Mouse (Mus musculus): Measurements from ENCODE around the gene Ccl20. TPM values are rescaled to one million over a fixed set of nuclear protein-coding genes. Genes with fewer than 3 reads are reported as not detected.
A peak's percentile ranks its signal among the peaks of the same experiment; 100 is the strongest.

Ccl20 gene
- polyA plus RNA-seq, 1 experiment from 2014 or later, result not detected

DNA sequence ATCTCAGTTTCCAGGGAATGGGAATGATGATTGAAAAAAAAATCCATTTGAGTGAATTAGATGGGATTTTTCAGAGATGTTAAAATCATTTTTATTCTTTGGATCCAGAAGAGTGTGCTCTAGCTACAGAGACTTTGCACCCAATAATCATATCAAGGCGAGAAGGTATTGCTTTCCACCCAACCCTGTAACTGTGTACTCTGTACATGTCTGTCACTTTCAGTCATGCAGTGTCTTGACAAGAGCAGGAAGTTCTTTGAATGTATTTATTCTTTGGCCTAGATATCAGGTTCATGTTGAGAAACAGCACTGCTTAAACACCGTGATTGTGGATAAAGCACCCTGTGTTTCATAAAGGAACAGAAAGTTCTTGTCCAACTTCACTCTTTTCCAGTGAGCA, 30.0 kb downstream of the Ccl20 start:
- Histone ChIP-seq H3K4me1 (replicated peaks) (no peaks in the 10 kb centered on the region), H3K27me3 (no peaks in the 10 kb centered on the region), H3K27ac (replicated peaks) (no peak overlapping the region), H3K9ac (no peak overlapping the region), H3K9me3 (no peaks in the 10 kb centered on the region), H3K4me3 (no peak overlapping the region), H3K36me3 (no peaks in the 10 kb centered on the region), H3K4me2 (no peak overlapping the region)
- WGBS, result 92% methylated on average over 2 of the region's 2 CpGs
- no peak for ATAC-seq (ENCODE audit: low read depth)

DNA sequence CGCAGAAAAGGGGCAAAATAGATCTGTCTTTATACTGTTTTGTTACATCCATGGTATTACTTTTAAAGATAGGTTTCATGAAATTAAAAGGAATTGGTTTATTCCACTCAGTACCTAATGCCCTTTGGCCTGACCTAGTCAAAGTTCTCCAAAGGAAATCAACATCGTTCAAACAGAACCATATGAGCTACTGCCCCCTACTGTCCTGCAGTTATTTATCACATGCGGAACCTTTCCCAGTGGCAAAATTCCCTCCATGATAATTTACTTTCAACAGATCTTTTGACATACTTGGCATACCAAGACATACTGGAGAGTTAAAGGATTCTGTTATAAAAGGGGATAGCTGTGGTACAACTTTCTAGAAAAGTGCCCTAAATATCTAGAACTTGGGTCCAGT, 33.7 kb downstream of the Ccl20 start:
- Histone ChIP-seq H3K27me3 (no peaks in the 10 kb centered on the region), H3K9me3 (no peaks in the 10 kb centered on the region), H3K4me2 (no peak overlapping the region), H3K27ac (replicated peaks) (no peak overlapping the region), H3K4me1 (replicated peaks) (no peaks in the 10 kb centered on the region), H3K36me3 (no peaks in the 10 kb centered on the region), H3K9ac (no peak overlapping the region), H3K4me3 (no peak overlapping the region)
- WGBS, result 75% methylated on average over 3 of the region's 3 CpGs
- no peak for ATAC-seq (ENCODE audit: low read depth)

GRCm38 (mm10) chr1:83152961-83153360, 36.4 kb downstream of the Ccl20 start:
- Histone ChIP-seq H3K27me3 (no peaks in the 10 kb centered on the region), H3K27ac (replicated peaks) (no peak overlapping the region), H3K4me2 (no peak overlapping the region), H3K4me3 (no peak overlapping the region), H3K9ac (no peak overlapping the region), H3K36me3 (no peaks in the 10 kb centered on the region), H3K9me3 (no peaks in the 10 kb centered on the region), H3K4me1 (replicated peaks) (no peaks in the 10 kb centered on the region)
- 92% methylated on average over 3 of the region's 3 CpGs for WGBS
- no peak for ATAC-seq (ENCODE audit: low read depth)

- Histone ChIP-seq H3K27me3 (no peaks in the 10 kb centered on the region), H3K4me1 (replicated peaks) (0 out of 2 replicates have a peak, but pooled peaks cover 8% of the 10 kb centered on the region), H3K9ac (no peak overlapping the region), H3K4me2 (no peak overlapping the region), H3K9me3 (no peaks in the 10 kb centered on the region), H3K27ac (replicated peaks) (no peak overlapping the region), H3K4me3 (no peak overlapping the region), H3K36me3 (no peaks in the 10 kb centered on the region)
- 65% methylated on average over 1 of the region's 1 CpGs for WGBS
- ATAC-seq (ENCODE audit: low read depth), result no peak
Measured at GRCm38 (mm10) chr1:83156876-83157275, 40.3 kb downstream of the Ccl20 start.

GRCm38 (mm10) chr1:83159603-83160002, 43.0 kb downstream of the Ccl20 start, which contains the start of gene Daw1:
Gene Daw1 (plus strand): TSS chr1:83159752.
- under 1% methylated on average over 16 of the region's 16 CpGs for WGBS
- ATAC-seq (ENCODE audit: low read depth), result peak; percentile 98
- H3K4me1 ChIP-seq (replicated peaks), result 0 out of 2 replicates have a peak, but pooled peaks cover 8% of the 10 kb centered on the region
- peak within 1 kb of the TSS; percentile 50 for H3K4me3 ChIP-seq
- H3K9me3 ChIP-seq, result no peaks in the 10 kb centered on the region
- no peak within 1 kb of the TSS for H3K27ac ChIP-seq (replicated peaks)
- H3K9ac ChIP-seq, result peak within 1 kb of the TSS; percentile 64
- H3K36me3 ChIP-seq, result no peaks in the 10 kb centered on the region
- H3K27me3 ChIP-seq, result no peaks in the 10 kb centered on the region
- H3K4me2 ChIP-seq, result peak within 1 kb of the TSS; percentile 73

GRCm38 (mm10) chr1:83161658-83162057, 45.1 kb downstream of the Ccl20 start:
- Histone ChIP-seq H3K4me1 (replicated peaks) (0 out of 2 replicates have a peak, but pooled peaks cover 8% of the 10 kb centered on the region), H3K9me3 (no peaks in the 10 kb centered on the region), H3K27ac (replicated peaks) (no peak overlapping the region), H3K36me3 (no peaks in the 10 kb centered on the region), H3K4me2 (no peak overlapping the region), H3K4me3 (no peak overlapping the region), H3K9ac (no peak overlapping the region), H3K27me3 (no peaks in the 10 kb centered on the region)
- no peak for ATAC-seq (ENCODE audit: low read depth)
- WGBS, result 73% methylated on average over 3 of the region's 3 CpGs

- H3K27me3 ChIP-seq, result no peaks in the 10 kb centered on the region
- WGBS, result 86% methylated on average over 3 of the region's 3 CpGs
- H3K36me3 ChIP-seq, result no peaks in the 10 kb centered on the region
- no peak overlapping the region for H3K4me3 ChIP-seq
- 0 out of 2 replicates have a peak, but pooled peaks cover 8% of the 10 kb centered on the region for H3K4me1 ChIP-seq (replicated peaks)
- H3K9me3 ChIP-seq, result no peaks in the 10 kb centered on the region
- no peak overlapping the region for H3K9ac ChIP-seq
- ATAC-seq (ENCODE audit: low read depth), result no peak
- H3K27ac ChIP-seq (replicated peaks), result no peak overlapping the region
- H3K4me2 ChIP-seq, result no peak overlapping the region
Measured at GRCm38 (mm10) chr1:83164027-83164426, 47.5 kb downstream of the Ccl20 start.

Other genes with a start within 250 kb of the Ccl20 start
- 0.25 TPM in 1 of 2 replicates, not detected in the other for gene A030005L19Rik, start 203.4 kb upstream of the Ccl20 start, polyA plus RNA-seq (2015; fragmentation: Nextera tagmentation; extraction: Ambion mirVana)
- gene A030014E15Rik, start 191.8 kb upstream of the Ccl20 start, polyA plus RNA-seq (2015; fragmentation: Nextera tagmentation; extraction: Ambion mirVana), result not detected in 2 replicates
- not detected in 2 replicates for gene Gm6217, start 185.4 kb upstream of the Ccl20 start, polyA plus RNA-seq (2015; fragmentation: Nextera tagmentation; extraction: Ambion mirVana)
- not detected in 2 replicates for gene A030003K21Rik, start 173.4 kb upstream of the Ccl20 start, polyA plus RNA-seq (2015; fragmentation: Nextera tagmentation; extraction: Ambion mirVana)
- not detected in 2 replicates for gene Gm7544, start 160.8 kb upstream of the Ccl20 start, polyA plus RNA-seq (2015; fragmentation: Nextera tagmentation; extraction: Ambion mirVana)
- gene Gm47955, start 156.5 kb upstream of the Ccl20 start, polyA plus RNA-seq (2015; fragmentation: Nextera tagmentation; extraction: Ambion mirVana), result not detected in 2 replicates
- gene Gm47959, start 116.2 kb upstream of the Ccl20 start, polyA plus RNA-seq (2015; fragmentation: Nextera tagmentation; extraction: Ambion mirVana), result not detected in 2 replicates
- gene Slc19a3, start 78.3 kb upstream of the Ccl20 start, polyA plus RNA-seq (2015; fragmentation: Nextera tagmentation; extraction: Ambion mirVana), result 0.49 and 0.68 TPM in 2 replicates
- not detected in 2 replicates for gene Krtap28-10, start 74.3 kb upstream of the Ccl20 start, polyA plus RNA-seq (2015; fragmentation: Nextera tagmentation; extraction: Ambion mirVana)
- gene Gm47969, start 71.8 kb upstream of the Ccl20 start, polyA plus RNA-seq (2015; fragmentation: Nextera tagmentation; extraction: Ambion mirVana), result not detected in 2 replicates
- gene A030005K14Rik, start 57.4 kb upstream of the Ccl20 start, polyA plus RNA-seq (2015; fragmentation: Nextera tagmentation; extraction: Ambion mirVana), result not detected in 2 replicates
- gene Krtap28-13, start 55.8 kb upstream of the Ccl20 start, polyA plus RNA-seq (2015; fragmentation: Nextera tagmentation; extraction: Ambion mirVana), result not detected in 2 replicates
- 0.28 and 0.48 TPM in 2 replicates for gene Daw1, start 43.0 kb downstream of the Ccl20 start, polyA plus RNA-seq (2015; fragmentation: Nextera tagmentation; extraction: Ambion mirVana)

All from neural tube, embryonic 13.5 days (tissue).